Mouse (Mus musculus) bone marrow, adult 2 months (tissue): ENCODE measurements around the gene Pik3c2b.

Experiments
- CTCF ChIP-seq: fragments of 200-500 bp; IDR thresholded peaks from 2 replicates; pipeline ENCODE4 v1.5.1; 2011; ENCODE audit warnings: low read length, control low read depth; ENCODE audit not compliant: control insufficient read depth, insufficient read depth
- POLR2A ChIP-seq: fragments of 200-500 bp; IDR thresholded peaks from 2 replicates; pipeline ENCODE4 v1.6.1; 2011; ENCODE audit warnings: low read depth, mild to moderate bottlenecking, control low read depth, low read length, borderline replicate concordance; ENCODE audit not compliant: control insufficient read depth

DNA sequence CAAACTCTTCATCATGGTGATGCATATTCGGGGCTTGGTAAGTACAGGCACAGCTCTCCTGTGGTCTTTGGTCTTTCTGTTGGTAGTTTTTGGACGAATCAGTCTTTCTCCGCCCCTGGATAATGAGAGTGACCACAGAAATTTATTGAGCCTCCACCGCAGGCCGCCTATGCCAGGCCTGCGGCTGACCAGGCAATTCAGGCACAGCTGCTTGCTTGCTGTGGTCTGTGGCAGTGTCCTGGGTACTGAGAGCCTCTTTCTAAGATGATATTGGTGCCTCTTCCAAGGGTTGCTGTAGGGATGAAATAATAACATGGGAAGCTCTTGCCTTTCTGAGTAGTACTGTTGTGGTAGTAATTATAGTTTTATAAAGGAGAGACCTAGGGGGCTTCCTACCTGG, 58.4 kb downstream of the Pik3c2b start:
- TF ChIP-seq CTCF (no peak), POLR2A (no peak)
